Mouse (Mus musculus) B cell, adult 2 months (primary cell): ENCODE data around the gene Morn1.

Source experiments
- DNase-seq, 2 experiments: peaks; one replicate each; pipeline ENCODE4 v3.0.0; 2022

Gene Morn1

DNA sequence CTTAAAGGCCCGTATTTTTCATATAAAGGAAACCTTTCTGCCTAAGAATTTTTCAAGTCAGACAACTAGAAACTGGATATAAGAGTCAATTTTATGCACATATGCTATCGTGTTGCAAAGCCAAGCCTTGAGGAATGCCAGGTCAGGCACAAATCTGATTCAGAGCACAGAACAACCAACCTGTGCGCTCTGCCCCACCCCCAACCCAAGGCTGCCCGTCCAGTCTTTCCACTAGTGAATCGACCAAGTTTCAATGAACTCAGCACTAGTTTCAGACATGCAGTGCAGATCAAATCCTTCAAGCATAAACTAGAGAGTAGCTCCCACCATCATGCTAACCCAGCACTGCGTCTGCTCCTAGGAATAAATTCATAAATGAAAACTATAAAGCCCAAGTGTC lies 6.7 kb upstream of the Morn1 start:
- no peak for DNase-seq

- DNase-seq, result no peak
These were observed 2.8 kb upstream of the Morn1 start for GRCm38 (mm10) chr4:155083553-155083952.

DNA sequence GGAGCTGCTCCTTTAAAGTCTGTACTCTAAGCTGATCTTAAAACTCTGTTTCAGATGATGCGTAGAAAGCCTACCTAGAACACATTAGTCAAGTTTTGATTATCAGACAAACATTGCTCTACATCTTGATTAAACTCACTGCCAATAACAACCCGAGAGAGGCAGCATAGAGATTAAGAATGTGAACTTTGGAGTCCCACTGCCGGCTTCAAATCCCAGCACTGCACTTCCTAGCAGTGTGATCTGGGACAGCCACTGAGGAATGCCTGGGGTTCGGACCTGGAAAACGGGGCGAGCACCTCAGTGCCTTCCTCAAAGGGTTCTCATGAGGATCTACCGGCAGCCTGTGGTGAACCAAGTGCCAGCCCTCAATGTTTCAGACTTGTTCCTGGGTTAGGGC lies 2.0 kb upstream of the Morn1 start:
- DNase-seq, result no peak

DNA sequence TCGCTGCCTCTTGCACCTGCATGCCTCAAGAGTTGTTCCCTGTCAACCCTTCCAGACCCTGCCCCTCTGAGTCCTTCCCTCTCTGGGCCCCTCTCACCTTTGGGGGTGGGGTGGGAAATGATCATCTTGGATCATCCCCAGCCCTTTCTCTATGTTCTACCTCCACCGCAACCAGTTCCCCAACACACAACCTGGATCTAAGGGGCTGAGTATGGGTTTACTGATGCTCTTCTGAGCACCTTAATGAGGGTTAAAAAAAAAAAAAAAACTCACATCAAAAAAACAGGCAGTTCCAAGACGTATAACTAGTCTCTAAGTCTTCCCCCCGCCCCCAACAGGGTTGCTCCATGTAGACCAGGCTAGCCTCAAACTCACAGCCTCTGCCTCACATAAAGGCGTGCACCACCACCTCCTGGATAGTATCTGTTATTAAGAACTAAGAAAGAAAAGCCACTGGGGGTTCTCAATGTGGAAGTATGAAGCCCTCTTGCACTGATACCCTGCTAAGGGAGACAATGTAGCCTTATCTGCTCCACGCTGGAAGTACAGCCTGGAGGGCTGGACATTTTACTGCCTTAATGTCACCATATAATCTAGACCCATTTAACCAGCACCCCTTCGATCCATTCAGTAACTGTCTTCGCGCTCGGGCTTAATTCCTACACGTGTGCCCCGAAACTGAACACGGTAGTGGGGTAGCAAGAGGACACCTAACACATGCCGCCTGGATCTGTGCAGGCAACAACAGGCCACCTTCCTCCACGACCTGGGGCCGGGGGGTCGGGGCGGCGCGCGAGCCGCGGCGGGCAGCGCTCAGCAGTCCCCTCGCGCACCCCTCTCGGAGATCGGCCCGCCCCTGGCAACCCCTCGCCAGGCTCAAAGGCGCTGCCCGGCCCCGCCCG lies 920 bp upstream of the Morn1 start:
- no peak for DNase-seq

DNA sequence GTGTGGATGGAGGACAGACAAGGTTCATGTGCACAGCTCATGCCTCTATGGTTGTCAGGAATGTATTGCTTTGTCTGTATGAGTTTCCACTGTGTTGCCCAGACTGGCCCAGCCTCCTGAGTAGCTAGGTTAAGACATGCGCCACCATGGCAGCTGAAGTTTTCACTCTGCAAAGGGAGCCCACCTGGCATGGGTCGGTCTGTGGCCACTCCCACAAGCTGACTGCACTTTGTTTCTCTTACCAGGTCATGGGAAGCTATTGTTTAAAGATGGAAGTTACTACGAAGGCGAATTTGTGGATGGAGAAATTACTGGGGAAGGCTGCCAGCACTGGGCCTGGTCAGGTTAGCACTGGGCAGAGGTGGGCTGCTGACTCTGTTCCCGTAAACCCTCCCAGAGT lies 2.9 kb downstream of the Morn1 start:
- no peak for DNase-seq

- DNase-seq, result no peak
These were observed 3.8 kb downstream of the Morn1 start for GRCm38 (mm10) chr4:155090147-155090546.

DNA sequence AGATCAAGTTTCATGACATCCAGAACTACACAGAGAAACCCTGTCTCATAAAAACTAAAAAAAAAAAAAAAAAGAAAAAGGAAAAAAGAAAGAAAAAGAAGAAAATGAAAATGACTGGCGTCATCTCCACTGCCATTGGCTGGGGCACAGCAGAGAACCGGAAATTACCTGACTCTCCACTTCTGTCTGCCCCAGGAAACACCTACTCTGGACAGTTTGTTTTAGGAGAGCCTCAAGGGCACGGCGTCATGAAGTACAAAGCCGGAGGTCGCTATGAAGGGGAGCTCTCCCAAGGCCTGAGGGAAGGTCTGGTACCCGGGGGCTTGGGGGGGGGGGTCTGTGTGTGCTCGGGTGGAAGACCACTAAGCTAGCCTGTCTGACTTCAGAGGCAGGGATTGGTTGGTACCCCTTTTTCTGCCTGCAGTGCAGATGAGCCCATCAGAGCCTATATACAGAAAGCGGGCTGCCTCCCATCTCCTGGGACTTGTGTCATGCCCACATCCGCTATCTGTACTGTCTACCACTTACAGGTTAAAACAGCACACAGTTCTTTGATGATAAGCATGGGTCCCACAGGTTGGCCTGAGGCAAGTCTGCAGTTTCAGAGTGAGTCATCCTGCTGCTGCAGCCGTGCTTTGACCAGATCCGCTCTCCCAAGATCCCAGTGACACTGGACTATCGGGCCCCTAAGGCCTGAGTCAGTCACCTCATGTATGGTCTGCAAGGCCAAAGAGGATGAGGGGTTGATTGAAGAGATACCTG lies 4.5 kb downstream of the Morn1 start:
- DNase-seq, result no peak

DNA sequence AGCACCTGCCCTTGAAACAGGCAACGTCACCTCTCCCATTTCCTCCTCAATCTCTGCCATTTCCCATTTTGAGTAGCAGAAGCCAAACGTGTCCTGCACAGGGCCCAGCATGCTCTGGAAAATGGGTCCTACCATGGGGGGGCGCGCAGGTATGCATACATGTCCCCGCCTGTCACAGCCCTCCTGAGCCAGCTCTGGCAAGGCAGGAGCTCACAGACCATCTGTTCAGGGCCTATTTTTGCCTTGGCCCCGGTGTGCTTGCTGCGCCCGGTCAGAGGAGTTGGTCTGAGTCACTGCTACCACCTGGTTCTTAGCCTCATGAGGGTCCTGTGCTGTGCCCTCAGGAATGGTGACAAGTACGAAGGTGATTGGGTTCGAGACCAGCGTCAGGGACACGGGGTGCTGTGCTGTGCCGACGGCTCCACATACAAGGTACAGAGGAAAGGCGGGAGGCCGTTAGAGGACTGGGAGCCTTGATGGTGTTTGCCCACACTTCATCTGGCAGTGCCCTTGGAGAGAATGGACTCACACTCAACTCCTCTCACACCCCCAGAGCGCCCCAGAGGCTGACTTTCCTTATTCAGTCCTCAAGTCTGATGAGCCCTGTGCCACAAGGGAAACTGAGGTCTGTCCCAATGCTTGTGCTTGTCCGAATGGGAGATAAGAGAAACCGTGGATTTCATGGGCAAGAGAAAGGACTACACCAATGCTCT lies 6.5 kb downstream of the Morn1 start:
- no peak for DNase-seq

- DNase-seq, result no peak
These were observed 7.2 kb downstream of the Morn1 start for GRCm38 (mm10) chr4:155093431-155094149.

GRCm38 (mm10) chr4:155094565-155094964 lies 8.2 kb downstream of the Morn1 start:
- peak; percentile 72 to 75 for DNase-seq

- DNase-seq, result peak; percentile 89
These were observed 9.0 kb downstream of the Morn1 start for GRCm38 (mm10) chr4:155095238-155095900.

- DNase-seq, result no peak
These were observed 9.6 kb downstream of the Morn1 start for GRCm38 (mm10) chr4:155095967-155096366.

- DNase-seq, result no peak
These were observed 11.1 kb downstream of the Morn1 start for GRCm38 (mm10) chr4:155097452-155097851.

DNA sequence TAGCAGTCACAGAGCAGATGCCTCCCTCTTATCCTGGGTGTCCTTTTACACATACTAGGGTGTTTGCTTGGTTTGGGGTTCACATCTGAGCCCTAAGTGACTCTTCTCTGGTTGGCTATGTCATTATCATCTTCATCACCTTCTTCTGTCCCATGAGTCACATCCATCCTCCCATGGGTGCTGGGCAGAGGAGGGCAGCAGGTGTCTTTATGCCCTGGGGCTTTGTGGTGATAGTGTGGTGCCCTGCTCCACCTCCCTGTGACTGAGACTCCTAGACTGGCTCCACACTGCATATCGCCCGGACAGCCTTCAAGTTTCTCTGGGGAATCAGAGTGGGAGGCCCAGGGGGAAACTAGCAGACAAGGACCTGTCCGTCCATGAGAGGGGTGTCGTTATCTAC lies 12.2 kb downstream of the Morn1 start:
- no peak for DNase-seq

GRCm38 (mm10) chr4:155107886-155108285 lies 21.5 kb downstream of the Morn1 start:
- DNase-seq, result no peak

- DNase-seq, result no peak
These were observed 23.1 kb downstream of the Morn1 start for GRCm38 (mm10) chr4:155109471-155109870.

DNA sequence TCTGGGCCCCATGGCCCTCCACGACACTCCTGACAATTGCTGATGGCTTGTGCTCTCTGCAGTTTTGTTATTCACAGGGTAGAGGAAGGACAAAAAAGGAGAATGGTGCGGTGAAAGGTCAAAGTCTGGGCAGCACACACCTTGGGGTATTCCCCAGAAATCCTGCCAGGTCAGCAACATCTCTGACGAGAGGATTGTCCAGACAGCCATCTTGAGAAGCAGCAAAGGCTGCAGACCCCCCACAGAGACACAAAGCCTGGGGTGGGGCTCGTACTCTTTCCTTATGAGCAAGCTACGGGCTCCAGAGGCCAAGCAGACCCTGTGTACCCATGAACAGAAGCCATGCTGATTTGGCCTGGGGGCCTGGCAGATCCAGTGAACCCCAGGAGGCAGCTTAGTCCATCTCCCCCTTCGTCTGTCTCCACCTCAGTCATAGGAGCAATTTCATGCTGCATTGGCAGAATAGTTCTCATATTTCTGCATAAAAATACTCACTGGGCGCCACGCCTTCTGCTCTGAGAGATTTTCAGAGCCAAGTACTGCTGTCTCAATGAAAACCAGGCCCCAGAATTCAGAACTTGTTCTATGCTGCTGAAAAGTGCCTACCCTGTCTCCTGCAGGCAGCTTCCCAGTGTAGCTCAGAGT lies 27.5 kb downstream of the Morn1 start:
- no peak for DNase-seq

- no peak for DNase-seq
These were observed 30.2 kb downstream of the Morn1 start for GRCm38 (mm10) chr4:155116607-155117006.

GRCm38 (mm10) chr4:155117396-155117978 lies 31.1 kb downstream of the Morn1 start:
- DNase-seq, result no peak

GRCm38 (mm10) chr4:155118278-155118677 lies 31.9 kb downstream of the Morn1 start:
- no peak for DNase-seq

- DNase-seq, result no peak
These were observed 33.7 kb downstream of the Morn1 start for GRCm38 (mm10) chr4:155120038-155120437.
